Mouse (Mus musculus) megakaryocyte, embryonic 14.5 days (primary cell): ENCODE data around the gene Gm44973.

ENCODE experiments used
- FLI1 ChIP-seq: IDR thresholded peaks from 2 replicates; pipeline ENCODE4 v1.6.1; 2012; ENCODE audit warnings: low read length, inconsistent platforms, mixed read lengths
- GATA1 ChIP-seq: IDR thresholded peaks from 3 replicates; pipeline ENCODE4 v1.6.1; 2012; ENCODE audit warnings: mixed read lengths, low read length, inconsistent platforms, borderline replicate concordance

DNA sequence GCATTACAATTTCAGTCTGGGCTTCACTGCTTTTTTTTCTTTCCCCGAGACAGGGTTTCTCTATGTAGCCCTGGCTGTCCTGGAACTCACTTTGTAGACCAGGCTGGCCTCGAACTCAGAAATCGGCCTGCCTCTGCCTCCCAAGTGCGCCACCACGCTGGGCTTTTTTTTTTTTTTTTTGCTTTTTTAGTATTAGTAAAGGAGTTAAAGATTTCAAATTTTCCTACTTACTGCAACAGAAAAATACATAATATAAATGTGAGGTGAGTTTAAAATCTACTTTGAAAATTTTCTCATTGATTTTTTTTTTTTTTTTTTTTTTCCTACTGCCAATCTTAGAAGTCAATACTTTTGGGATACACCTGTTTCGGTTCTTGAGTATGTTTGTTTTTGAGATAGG lies 49.6 kb downstream of the Gm44973 start:
- no peak for TF ChIP-seq GATA1
- no peak for TF ChIP-seq FLI1
